Mouse (Mus musculus) embryo, embryonic 11.5 days (tissue): ENCODE measurements at regions not wholly inside any gene's neighbourhood (a gene's known extent, or its start where the extent isn't known, plus 50 kb on each side); places are given as distances from the start of the nearest gene placed in this dataset.
"Not testable (repeated sequence)": the region's sequence is repeated elsewhere in the genome, so short reads cannot be mapped to it uniquely, and the experiment has no call there.

ENCODE experiments used
- DNase-seq: peaks from one replicate; pipeline ENCODE4 v3.0.0-alpha.2; 2012; ENCODE audit warnings: low read depth, low spot score

DNA sequence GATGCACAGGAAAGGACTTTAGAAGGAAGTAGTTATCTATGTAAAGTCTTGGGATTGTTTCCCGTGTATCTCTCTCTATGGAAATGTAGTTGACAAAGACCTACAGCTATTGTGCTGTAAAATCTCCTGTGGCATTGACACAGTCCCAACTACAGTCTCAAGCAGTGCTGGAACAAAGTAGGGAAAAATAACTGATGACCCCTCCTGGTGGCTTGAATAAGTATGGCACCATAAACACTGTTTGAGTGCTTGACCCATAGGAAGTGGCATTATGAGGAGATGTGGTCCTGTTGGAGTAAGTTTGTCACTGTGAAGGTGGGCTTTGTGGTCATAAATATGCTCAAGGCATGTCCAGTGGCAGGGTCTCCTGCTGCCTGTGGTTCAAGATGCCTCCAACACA, 928.4 kb upstream of the Mms22l start:
- DNase-seq, result no peak

DNA sequence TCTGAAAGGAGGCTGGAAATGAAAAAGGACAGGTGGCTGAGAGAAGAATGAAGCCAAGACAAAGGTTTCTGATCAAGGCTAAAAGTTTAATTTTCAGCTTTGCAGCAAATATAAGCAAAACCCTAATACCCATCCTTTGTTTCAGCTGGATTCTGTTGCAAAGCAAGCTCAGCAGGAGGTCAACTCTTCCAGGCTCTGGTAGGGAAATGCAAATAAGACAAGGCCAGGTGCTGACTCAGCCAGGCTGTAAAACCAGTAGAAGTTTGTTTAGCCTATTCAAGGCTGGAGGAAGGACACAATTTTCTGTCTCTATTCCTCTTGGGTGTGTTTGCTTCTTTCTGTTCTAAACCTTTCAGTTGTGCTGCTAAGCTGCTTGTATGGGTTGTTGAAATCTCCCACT, 923.2 kb upstream of the Mms22l start:
- no peak for DNase-seq

DNA sequence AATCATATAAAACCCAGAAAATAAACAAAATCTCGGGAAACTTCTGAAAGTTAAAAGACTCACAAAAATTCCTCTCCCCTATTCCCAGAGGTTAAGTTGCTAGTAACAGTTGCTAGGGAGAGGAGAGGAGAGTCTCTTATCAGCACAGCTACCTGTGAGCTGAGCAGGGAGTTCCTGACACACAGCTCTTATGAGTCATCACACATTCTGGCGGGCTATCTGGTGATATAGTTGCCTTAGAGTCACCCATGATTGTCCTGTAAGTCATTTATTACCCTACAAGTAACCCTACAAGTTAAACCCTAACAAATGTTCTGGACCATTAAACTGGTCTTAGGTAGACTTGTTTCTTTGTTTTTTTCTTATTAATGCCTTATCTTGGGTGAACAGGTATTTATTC, 908.8 kb upstream of the Mms22l start:
- no peak for DNase-seq

DNA sequence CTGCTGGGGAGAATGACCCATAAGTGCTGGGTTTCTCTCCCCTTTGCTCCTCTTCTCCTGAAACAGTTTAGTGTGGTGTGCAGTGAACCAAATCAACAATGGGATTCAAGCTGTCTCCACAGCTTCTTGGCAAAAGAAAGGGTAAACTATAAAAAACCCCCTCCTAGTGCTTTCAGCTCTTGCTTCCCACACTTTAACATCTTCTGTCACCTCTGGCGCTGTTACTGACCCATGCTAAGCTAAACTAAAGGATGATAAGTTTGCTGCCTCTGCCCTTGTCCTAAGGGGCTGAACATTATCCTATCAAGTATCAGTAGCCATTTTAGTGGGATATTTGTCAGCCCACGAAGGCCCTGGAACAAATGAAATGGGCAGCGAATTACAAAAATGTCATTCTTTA, 905.4 kb upstream of the Mms22l start:
- no peak for DNase-seq

DNA sequence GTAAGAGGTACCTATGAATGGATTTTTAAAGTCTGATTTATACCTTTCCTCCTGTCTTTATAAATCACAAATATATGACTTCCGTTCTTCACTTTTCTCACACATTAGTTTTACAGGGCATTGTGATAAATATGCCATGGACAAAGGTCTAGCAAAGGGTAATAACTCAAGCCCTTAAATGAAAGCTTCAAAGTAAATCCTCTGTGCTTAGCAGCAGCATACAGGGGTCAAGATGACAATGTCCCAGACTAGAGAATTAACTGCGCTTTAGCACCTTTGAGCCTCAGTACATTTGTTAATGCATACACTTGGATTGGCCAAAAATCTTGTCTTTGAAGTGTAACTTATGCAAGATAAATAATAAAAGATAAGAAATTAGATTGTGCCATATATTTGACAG, 904.7 kb upstream of the Mms22l start:
- DNase-seq, result no peak

DNA sequence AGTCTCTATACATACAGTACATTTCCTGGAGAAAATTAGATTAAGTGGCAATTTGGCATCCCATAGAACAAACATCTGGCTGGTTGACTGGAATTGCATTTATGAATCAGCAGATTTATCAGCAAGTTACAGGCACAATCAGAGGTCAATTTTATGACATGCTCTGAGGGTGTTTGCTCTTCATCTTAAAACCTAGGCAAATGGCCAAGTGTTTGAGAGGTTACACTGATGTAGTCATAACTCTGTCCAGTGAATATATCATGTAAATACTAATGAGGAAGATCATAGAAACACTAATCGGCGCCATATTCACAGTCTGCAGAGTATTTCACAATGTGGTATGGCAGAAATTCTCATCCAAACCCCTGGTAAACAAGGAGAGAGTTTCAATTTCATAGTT, 896.2 kb upstream of the Mms22l start:
- DNase-seq, result no peak

DNA sequence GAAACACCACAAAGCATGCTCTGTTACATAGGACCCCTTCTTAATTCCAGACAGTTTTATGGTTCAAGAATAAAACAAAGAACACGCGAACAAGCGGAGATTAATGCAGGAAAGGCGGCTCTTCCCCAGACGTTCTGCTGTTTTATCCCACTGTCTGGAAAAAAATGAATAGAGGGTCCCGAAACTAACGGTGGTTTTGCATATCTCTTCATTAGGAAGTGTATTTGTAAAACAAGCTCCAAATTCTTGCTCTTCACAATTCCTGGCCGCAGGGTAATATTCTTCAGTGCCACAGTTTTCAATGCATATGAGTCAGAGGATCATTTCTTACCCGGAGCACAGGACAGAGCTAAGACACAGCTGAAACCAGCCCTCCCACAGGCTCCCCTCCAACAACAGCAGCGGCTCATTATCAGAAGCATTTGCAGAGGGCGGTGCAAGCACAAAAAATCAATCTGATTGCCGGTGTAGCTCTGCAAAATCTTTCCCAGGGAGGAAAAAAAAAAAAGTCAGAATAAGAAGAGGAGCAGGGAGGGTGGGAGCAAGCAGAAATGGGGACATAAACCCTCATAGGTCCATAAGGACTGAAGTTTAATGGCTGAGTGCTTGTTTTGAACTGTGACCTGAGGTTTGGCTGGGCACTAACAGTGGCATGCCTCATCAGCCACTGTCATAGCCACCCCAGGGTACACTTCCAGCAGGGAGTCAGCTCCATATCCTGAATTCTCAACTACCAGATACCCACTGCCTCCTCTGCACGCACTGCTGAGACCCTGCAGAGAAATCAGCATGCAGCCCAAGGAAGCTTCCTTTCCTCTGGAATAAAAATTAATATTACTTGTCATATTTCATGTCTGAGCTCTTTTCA, 894.6 kb upstream of the Mms22l start:
- no peak for DNase-seq

DNA sequence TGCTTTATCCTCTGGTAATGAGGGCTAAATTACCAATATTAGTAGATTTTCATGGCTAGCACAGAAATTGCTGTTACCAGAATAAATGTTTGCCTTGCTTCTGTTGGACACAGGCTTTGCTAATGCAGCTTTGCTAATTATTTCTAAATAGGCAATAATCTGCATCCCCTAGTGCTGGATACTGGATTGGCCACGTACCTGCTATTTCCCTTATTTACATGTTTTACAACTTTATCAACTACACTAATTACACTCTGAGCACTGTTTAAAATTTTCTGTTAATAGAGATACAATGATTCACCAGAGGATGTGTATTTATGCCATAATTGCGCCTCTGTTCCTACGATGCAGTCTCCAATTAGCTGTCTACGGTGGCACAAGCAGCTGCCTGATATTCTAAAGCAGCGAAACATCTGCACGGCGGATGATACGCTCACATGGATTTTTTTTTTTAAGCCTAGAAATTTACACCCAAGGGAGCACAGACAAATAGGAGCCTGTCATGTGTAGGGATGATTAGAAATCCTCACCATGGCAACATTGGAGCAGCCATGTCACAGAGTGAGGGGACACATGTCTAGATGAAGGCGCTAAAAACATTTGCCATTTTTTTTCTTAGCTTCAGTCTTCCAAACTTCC, 893.8 kb upstream of the Mms22l start:
- DNase-seq, result no peak

DNA sequence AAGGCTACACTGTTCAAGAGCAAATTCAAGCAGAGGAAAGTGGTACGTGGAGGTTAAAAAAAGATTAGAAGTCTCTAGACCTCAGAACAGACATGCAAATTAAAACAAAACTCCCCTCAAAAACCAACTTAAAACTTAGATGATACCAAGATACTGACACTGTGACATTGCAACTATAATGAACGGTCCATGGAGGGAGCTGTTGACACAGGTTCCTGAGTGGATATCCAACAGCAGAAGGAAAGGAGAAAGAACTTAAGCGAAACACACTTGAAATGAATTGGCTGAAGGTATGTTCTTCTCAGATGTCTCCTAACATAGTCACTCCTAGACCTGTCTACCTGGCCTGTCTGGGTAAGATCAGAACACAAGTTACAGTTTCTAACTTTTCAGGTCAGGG, 888.9 kb upstream of the Mms22l start:
- no peak for DNase-seq

DNA sequence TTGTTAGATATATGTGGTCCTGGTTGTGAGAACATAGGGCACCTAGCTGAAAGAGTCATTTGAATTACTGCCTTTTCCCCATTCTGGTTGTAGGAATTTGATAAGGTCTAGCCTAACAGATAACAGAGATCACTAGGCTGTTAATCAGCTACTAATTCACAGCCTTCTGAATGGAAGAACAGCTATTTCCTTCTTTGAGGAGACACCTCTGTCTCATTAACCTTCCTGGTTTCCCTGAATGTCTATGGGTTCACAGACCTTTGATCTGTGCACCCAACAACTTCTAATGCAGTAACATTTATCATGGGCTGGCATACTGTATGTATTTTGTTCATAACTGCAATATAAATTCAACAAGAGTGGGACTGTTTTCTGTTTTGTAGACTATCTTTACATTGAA, 875.0 kb upstream of the Mms22l start:
- no peak for DNase-seq

DNA sequence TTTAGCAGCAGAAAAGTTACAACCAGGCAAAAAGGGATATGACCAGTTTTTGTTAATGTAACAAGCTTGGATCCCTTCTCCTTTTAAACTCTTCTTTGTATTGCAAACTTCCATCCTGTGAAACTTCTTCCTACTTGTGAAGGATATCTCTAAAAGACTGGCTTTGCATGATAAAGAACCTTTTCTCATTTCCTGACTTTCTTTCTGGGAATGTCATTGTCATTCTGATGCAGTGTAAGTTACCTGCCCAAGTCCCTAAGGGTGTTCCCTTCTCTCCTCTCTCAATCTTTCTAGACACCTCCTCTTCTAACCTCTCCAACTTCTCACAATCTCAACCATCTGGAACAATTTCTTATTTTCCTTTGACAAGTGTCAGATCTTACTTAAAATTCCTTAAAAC, 874.0 kb upstream of the Mms22l start:
- DNase-seq, result no peak

DNA sequence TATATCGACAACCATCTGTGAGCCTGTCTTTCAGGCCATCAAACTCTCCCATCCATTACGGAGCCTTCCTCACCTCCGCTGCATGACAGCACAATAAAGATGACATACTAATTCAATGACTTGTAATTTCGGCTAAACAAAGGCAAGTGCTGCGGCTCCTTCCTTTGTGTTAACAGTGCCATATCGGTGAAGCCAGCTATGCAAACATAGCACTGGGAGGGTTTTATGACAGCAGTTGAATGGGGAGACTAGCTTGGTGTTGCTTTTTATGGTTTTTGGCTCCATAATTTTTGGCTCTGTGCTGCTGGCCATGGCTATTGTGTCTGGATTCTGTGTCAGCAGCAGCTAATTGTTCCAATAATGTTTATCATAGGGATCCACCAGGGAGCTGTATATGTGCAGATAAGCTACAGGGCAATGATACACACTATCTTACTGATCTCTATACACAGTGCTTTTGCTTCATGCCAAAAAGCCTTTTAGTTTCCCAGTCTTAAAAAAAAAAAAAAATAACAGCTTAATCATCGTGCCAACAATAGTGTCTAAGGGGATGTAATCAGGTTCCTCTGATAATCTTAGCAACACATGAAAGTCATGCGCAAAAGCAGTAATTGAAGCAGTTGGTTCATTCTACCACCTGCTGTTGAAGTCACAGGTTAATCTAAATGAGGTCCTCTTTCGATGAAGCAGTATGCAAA, 859.9 kb upstream of the Mms22l start:
- DNase-seq, result no peak

DNA sequence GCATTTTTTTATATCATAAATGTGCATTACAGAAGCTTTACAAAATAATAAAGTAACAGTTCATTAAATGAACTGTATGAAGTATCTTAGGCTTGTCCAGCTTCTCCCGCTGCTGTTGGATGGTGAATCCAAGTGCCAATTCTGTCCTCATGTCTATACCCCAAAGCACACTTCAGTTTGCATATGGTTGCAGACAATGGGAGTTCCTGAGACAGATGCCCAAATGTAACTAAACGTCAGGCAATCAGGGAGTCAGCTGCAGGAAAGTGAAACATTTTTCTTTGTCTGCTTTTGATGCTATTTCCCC, 859.4 kb upstream of the Mms22l start:
- DNase-seq, result no peak

DNA sequence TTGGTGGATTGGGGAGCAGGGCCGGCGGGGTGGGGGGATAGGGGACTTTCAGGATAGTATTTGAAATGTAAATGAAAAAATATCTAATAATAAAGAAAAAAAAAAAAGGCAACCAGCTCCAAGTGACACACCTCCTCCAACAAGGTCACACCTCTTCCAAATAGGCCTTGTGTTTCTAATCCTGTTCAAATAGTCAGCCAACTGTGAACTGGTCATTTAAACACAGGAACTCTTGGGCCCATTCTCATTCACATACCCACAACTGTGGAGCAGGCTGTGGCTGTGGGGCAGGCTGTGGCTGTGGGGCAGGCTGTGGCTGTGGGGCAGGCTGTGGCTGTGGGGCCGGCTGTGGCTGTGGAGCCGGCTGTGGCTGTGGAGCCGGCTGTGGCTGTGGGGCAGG, 839.6 kb upstream of the Mms22l start:
- not testable (repeated sequence) for DNase-seq

DNA sequence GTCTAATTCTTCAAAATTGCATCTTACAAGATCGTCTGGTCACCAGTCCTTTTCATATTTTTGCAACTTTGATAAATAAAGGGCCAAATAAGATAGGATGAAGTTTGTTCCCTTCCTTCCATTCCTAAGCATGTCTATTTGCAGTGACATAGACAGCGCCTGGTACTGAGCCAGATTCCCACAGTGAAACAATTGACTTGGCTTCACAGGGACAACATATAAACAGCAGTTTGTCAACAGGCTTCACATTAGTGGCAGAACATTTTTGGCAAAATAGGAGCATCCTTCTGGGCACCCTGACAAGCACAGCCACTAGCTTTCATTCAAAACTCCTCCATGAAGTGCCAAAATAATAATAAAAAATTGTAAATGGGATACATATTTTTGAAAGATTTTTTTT, 827.4 kb upstream of the Mms22l start:
- no peak for DNase-seq

DNA sequence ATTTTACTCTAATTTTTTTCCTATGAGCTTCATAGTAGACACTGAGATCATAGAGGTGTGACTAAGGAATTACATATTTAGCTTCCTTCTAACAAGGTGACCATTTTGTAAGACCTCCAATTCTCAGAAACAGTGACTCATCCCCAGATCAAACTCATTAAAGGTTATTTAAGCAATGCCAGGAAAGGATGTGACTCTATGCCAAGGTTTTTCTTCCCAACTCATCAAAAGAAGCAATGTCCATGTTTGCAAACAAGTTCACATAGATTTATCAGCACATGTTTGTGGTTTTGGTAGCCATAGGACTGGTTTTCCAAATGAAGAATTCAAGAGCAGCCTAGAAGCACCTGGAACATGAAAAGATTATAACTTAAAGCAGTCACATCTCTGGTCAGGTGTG, 792.6 kb upstream of the Mms22l start:
- DNase-seq, result no peak

DNA sequence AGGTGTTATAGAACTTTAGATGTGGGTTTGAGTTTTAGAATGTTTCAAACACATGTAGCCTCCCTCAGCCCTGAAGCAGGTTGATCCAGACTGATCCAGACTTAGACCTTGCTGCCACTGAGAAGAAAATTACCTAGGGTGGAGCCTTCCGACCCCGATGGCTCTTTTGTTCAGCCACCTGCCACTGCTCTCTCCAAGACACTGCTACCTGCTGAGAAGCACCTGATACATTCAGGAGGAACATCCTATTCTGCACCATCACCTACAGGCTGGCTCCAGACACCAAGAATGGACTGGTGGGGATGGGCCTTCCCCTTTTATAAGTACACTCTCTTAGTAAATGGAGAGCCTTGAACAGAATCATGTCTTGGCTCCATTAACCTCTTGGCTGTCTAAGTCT, 785.5 kb upstream of the Mms22l start:
- no peak for DNase-seq

DNA sequence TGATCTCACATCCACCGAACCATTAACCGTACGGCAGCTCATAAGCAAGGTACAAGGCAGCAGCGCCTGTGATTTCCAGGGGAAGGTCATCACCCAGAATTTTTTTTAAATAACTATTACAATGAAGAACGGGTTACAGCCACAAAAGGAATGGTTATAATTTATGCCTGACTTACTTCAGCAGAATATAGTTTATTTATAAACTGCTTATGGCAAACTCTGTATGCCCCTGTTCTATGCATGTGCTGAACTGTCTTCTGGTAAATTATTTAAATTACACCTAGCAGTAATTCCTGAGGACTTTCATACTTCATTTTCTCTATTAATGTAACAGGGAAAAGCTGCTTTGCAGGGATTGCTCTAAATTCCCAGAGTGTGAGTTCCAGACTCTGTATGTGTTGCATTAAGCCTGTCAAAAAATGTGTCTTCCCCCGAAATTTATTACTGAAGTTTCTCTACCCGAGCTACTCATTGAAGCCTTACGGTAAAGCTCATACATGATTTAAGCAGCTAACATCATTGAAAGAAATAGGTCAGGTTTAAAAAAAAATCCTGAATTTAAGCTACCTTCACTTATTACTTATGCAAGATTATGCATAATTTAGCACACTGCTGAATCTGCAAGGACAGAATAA, 782.4 kb upstream of the Mms22l start:
- DNase-seq, result no peak

DNA sequence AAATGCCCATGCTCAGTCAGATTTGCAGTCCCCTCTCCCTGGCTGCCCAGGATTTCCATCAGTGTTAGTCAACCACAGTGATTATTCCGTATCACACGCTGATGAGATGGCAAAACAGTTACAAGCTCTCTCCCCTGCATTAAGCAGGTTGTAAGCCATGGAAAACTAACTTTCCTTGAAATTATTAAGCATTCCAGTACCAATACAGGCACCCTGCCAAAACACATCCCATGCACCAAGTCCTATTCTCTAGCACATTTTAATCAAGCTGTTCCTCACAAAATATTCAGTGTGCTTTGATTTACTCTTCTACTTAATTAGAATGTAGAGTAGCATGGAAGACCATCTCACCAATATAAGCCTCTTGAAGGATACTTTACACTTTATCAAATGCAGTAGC, 768.4 kb upstream of the Mms22l start:
- no peak for DNase-seq

DNA sequence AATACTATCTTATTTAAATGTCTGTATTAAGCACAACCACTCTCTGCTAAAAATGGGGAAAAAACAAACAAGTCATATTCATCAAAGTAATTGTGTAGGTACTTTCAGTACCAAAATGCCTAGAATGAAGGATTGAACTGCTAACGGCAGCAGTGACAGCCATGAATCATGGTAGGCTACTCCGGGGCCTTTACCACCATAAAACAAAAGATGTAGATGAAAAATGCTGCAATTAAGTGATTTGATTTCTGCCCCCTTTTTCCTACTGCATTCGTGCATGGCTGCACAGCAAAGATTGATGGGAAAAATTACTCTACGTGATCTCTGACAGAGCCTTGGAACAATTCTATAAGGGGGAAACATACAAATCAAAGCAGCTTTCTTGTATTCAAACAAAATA, 763.8 kb upstream of the Mms22l start:
- DNase-seq, result no peak

DNA sequence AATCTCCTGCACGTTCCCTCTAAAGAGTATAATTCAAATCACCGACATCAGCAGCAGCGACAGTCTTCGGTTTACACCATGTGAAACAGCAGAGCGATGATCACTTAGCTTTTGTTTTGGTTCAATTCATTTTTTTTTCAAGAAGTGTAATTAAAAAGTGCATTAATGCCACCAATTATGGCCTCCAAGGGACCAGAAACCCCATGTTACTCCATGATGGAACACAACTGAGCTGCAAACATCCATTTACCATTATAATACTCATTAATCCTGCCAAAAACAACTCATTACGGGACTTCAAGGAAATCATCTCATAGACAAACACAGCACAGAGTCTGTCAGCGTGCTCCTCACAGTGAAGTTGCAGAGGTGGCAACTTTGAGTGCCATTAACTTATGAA, 752.2 kb upstream of the Mms22l start:
- DNase-seq, result no peak

DNA sequence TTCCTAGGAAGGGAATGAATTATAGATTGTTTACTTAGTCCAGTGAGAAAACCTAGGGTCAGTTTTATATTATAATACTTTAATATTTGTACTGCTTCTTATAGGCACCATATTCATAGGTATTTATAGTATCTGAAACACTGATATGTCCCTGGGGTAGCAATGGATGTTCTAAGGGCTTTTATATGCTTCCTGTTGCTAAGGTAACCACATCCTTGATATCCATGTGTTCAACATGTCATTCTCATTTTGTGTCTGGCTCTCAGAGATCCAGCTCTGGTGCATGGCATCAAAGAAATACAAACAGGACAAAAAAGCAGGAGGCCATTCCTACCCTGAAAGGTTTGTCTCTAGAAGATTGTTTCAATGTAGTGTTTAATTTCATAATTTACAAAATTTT, 738.2 kb upstream of the Mms22l start:
- DNase-seq, result no peak
